Mouse (Mus musculus): ENCODE data around the gene Tdrd1. TPM values are rescaled to one million over a fixed set of nuclear protein-coding genes. Genes with fewer than 3 reads are reported as not detected.

The Tdrd1 gene
- not detected in 2 replicates for total RNA-seq (2012; rRNA removed)
- not detected for polyA plus RNA-seq (2012; ENCODE audit: insufficient read depth in 1 of 2, insufficient read length in 2 of 2, low read depth in 1 of 2, low replicate concordance in 2 of 2, missing spikeins in 1 of 2)

- peaks cover 17 to 37% of the 10 kb centered on the region in 2 experiments for H3K27me3 ChIP-seq (ENCODE audit: control insufficient read depth in 1 of 2, insufficient read depth in 2 of 2, low read length in 2 of 2)
- H3K4me1 ChIP-seq (ENCODE audit: control insufficient read depth in 1 of 2, insufficient read depth in 2 of 2, low read length in 2 of 2) = no peaks in the 10 kb centered on the region
- TF ChIP-seq MAX (IDR thresholded peaks at IDR 0.05; ENCODE audit: low read length) = no peak
- TF ChIP-seq TBP (IDR thresholded peaks at IDR 0.05; ENCODE audit: low read depth, low read length) = no peak
- no peak for TF ChIP-seq SMC3 (IDR thresholded peaks at IDR 0.05; ENCODE audit: low read depth, low read length)
- no peak for TF ChIP-seq NELFE (IDR thresholded peaks at IDR 0.05; ENCODE audit: low read depth, low read length)
- no peak for TF ChIP-seq GABPA (IDR thresholded peaks at IDR 0.05; ENCODE audit: low read depth, low read length)
- no peak for TF ChIP-seq CHD2 (IDR thresholded peaks at IDR 0.05; ENCODE audit: low read length)
- TF ChIP-seq MAFK (IDR thresholded peaks at IDR 0.05; ENCODE audit: borderline replicate concordance, low read depth, low read length) = no peak
- no peak for TF ChIP-seq ZNF384 (IDR thresholded peaks at IDR 0.05; ENCODE audit: low read depth, low read length)
- no peak for TF ChIP-seq POLR2AphosphoS5 (IDR thresholded peaks at IDR 0.05; ENCODE audit: borderline replicate concordance, low read depth, low read length)
- TF ChIP-seq TAL1 (IDR thresholded peaks at IDR 0.05; ENCODE audit: low read length) = no peak
- TF ChIP-seq E2F4 (IDR thresholded peaks at IDR 0.05; ENCODE audit: borderline replicate concordance, low read depth, low read length) = no peak
- TF ChIP-seq ZMIZ1 (IDR thresholded peaks at IDR 0.05; ENCODE audit: low read depth, low read length) = no peak
- no peak for TF ChIP-seq NRF1 (IDR thresholded peaks at IDR 0.05; ENCODE audit: insufficient read depth, low read depth, low read length, poor library complexity, severe bottlenecking)
- no peak for TF ChIP-seq ZC3H11A (IDR thresholded peaks at IDR 0.05; ENCODE audit: low read depth, low read length)
- no peak for TF ChIP-seq TCF12 (IDR thresholded peaks at IDR 0.05; ENCODE audit: low read depth, low read length)
- TF ChIP-seq JUND (IDR thresholded peaks at IDR 0.05; ENCODE audit: low read depth, low read length) = no peak
- no peak for TF ChIP-seq BHLHE40 (IDR thresholded peaks at IDR 0.05; ENCODE audit: borderline replicate concordance, low read depth, low read length)
- no peak for TF ChIP-seq POLR2AphosphoS2 (IDR thresholded peaks at IDR 0.05; ENCODE audit: low read length)
- H3K79me2 ChIP-seq (ENCODE audit: control insufficient read depth, insufficient read depth, low read length, poor library complexity) = peaks cover 8% of the 10 kb centered on the region
- DNase-seq (ENCODE audit: low read depth, low spot score) = no peak
- peaks cover 0 to 2% of the 10 kb centered on the region in 2 experiments; a peak in 1 of 4 replicates for H3K36me3 ChIP-seq (ENCODE audit: control insufficient read depth in 1 of 2, insufficient read depth in 2 of 2, low read length in 2 of 2)
- no peaks in the 10 kb centered on the region for H3K9me3 ChIP-seq (replicated peaks; ENCODE audit: insufficient read depth, low read length)
- no peak within 1 kb of the TSS for H3K27ac ChIP-seq (ENCODE audit: control insufficient read depth, low read depth, low read length)
- H3K9ac ChIP-seq (ENCODE audit: control insufficient read depth, low read depth, low read length, poor library complexity, severe bottlenecking) = no peak within 1 kb of the TSS
- H3K4me3 ChIP-seq (ENCODE audit: control insufficient read depth in 1 of 2, insufficient read depth in 1 of 2, low read depth in 2 of 2, low read length in 2 of 2) = no peak within 1 kb of the TSS
Measured at GRCm38 (mm10) chr19:56826047-56826631, at the start of gene Tdrd1. Tdrd1 (plus strand) TSS chr19:56826209.

GRCm38 (mm10) chr19:56776719-56777382 lies 49.2 kb upstream of the Tdrd1 start:
- TF ChIP-seq SMC3 (IDR thresholded peaks at IDR 0.05; ENCODE audit: low read depth, low read length) (peak; percentile 79), CTCF (IDR thresholded peaks at IDR 0.05 in 2 of 3, conservative IDR thresholded peaks at IDR 0.05 in 1 of 3; ENCODE audit: control insufficient read depth in 1 of 3, insufficient read depth in 1 of 3, low read depth in 2 of 3, low read length in 3 of 3, poor library complexity in 1 of 3, severe bottlenecking in 1 of 3) (peak; percentile 45 to 74 (median 65); a peak in 5 of 6 replicates), RAD21 (IDR thresholded peaks at IDR 0.05; ENCODE audit: low read depth, low read length) (peak; percentile 84), ZC3H11A (IDR thresholded peaks at IDR 0.05; ENCODE audit: low read depth, low read length) (peak; percentile 83), ETS1 (IDR thresholded peaks at IDR 0.05; ENCODE audit: low read depth, low read length) (no peak)
- Histone ChIP-seq H3K27ac (ENCODE audit: control insufficient read depth, low read depth, low read length) (no peak overlapping the region), H3K4me1 (ENCODE audit: control insufficient read depth in 1 of 2, insufficient read depth in 2 of 2, low read length in 2 of 2) (no peaks in the 10 kb centered on the region), H3K9ac (ENCODE audit: control insufficient read depth, low read depth, low read length, poor library complexity, severe bottlenecking) (no peak overlapping the region), H3K27me3 (ENCODE audit: control insufficient read depth in 1 of 2, insufficient read depth in 2 of 2, low read length in 2 of 2) (peaks cover 0 to 2% of the 10 kb centered on the region in 2 experiments; a peak in 2 of 4 replicates), H3K79me2 (ENCODE audit: control insufficient read depth, insufficient read depth, low read length, poor library complexity) (no peaks in the 10 kb centered on the region), H3K4me3 (ENCODE audit: control insufficient read depth in 1 of 2, insufficient read depth in 1 of 2, low read depth in 2 of 2, low read length in 2 of 2) (no peak overlapping the region), H3K9me3 (replicated peaks; ENCODE audit: insufficient read depth, low read length) (no peaks in the 10 kb centered on the region), H3K36me3 (ENCODE audit: control insufficient read depth in 1 of 2, insufficient read depth in 2 of 2, low read length in 2 of 2) (no peaks in the 10 kb centered on the region)
- peak; percentile 40 for DNase-seq (ENCODE audit: low read depth, low spot score)

Measured in MEL (cell line).